Mouse (Mus musculus) intestine, embryonic 16.5 days (tissue): ENCODE results near the gene Olfr1107. TPM values are rescaled to one million over a fixed set of nuclear protein-coding genes. Genes with fewer than 3 reads are reported as not detected.

ENCODE experiments used
- ATAC-seq: fragments of 200-750 bp; cut with Nextera tagmentation; 2 replicates; pipeline ENCODE4 v1.8.0; 2017; ENCODE audit warnings: moderate TSS enrichment, moderate library complexity
- H3K27ac ChIP-seq: fragments of 300-500 bp; sonication (generic); 2 replicates; pipeline ENCODE4 v1.5.1; 2014; ENCODE audit warnings: mild to moderate bottlenecking, low read length
- H3K27me3 ChIP-seq: fragments of 300-500 bp; sonication (generic); replicated peaks from 2 replicates; pipeline ENCODE4 v1.6.1; 2014; ENCODE audit warnings: low read length, control low read depth, mixed read lengths; ENCODE audit not compliant: control insufficient read depth, insufficient read depth
- H3K36me3 ChIP-seq: fragments of 300-500 bp; sonication (generic); 2 replicates; pipeline ENCODE4 v1.6.1; 2014; ENCODE audit warnings: low read length, control low read depth; ENCODE audit not compliant: control insufficient read depth, insufficient read depth
- H3K4me1 ChIP-seq: fragments of 300-500 bp; sonication (generic); 2 replicates; pipeline ENCODE4 v1.6.1; 2014; ENCODE audit warnings: low read length, control low read depth, mixed read lengths; ENCODE audit not compliant: control insufficient read depth, insufficient read depth
- H3K4me2 ChIP-seq: fragments of 300-500 bp; sonication (generic); 2 replicates; pipeline ENCODE4 v1.6.1; 2014; ENCODE audit warnings: low read depth, low read length, control low read depth
- H3K4me3 ChIP-seq: fragments of 300-500 bp; sonication (generic); 2 replicates; pipeline ENCODE4 v1.5.1; 2014; ENCODE audit warnings: mild to moderate bottlenecking, low read length
- H3K9ac ChIP-seq: fragments of 300-500 bp; sonication (generic); 2 replicates; pipeline ENCODE4 v1.6.1; 2014; ENCODE audit warnings: low read depth, low read length
- H3K9me3 ChIP-seq: fragments of 300-500 bp; sonication (generic); 2 replicates; pipeline ENCODE4 v1.6.1; 2016; ENCODE audit warnings: low read length, control low read depth; ENCODE audit not compliant: control insufficient read depth
- WGBS: fragments of 180-500 bp; shearing (Covaris S2); extraction: QIAGEN DNeasy Blood & Tissue Kit; methylation state at CpG from one replicate; pipeline ENCODE4 v1.1.7; 2014; 5-methylcytosine and 5-hydroxymethylcytosine counted together
- polyA plus RNA-seq: library from polyadenylated mRNA; unstranded; fragments of >200 nt; fragmentation: Nextera tagmentation; extraction: Ambion mirVana; gene quantifications from 2 replicates; pipeline ENCODE4 v1.2.1, GENCODE M21; 2015

Gene Olfr1107
- polyA plus RNA-seq = not detected in 2 replicates

- Histone ChIP-seq H3K9me3 (no peaks in the 10 kb centered on the region), H3K4me1 (no peaks in the 10 kb centered on the region), H3K27me3 (no peaks in the 10 kb centered on the region), H3K4me3 (no peak within 1 kb of the TSS), H3K9ac (no peak within 1 kb of the TSS), H3K4me2 (no peak within 1 kb of the TSS), H3K27ac (no peak within 1 kb of the TSS), H3K36me3 (no peaks in the 10 kb centered on the region)
- ATAC-seq = no peak
- 92% methylated on average over 1 of the region's 1 CpGs for WGBS
Measured at GRCm38 (mm10) chr2:87075717-87076116, at the start of gene Olfr1107. Gene Olfr1107 (minus strand): TSS chr2:87075817.

GRCm38 (mm10) chr2:87114467-87114866, 38.9 kb upstream of the Olfr1107 start, which contains the start of gene Olfr259:
Gene Olfr259 (minus strand): TSS chr2:87114567.
- no peaks in the 10 kb centered on the region for H3K27me3 ChIP-seq

DNA sequence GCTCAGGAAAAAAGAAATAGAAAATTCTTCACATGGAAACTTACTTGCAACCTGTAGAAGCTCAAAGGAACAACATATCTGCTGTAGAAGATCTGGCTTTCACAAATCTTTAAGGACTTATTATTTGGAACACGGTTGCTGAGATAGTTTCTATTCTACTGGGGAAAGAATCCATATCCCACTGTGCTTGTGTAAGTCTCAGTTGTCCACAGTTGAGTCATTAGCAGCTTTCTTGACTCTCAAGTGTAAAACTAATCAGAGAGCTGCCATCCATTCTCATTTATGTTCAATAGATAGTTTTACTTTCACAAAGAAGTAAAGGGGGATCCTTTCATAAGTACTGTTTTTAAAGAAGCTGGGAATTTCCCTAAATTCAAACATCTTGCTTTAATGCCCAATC, 20.3 kb upstream of the Olfr1107 start, which contains the start of gene Olfr1109:
Gene Olfr1109 (minus strand): TSS at position 101 of the 400 bp plus-strand sequence.
- no peak within 1 kb of the TSS for H3K9ac ChIP-seq
- 65% methylated on average over 1 of the region's 1 CpGs for WGBS
- no peaks in the 10 kb centered on the region for H3K4me1 ChIP-seq
- no peak within 1 kb of the TSS for H3K4me3 ChIP-seq
- no peaks in the 10 kb centered on the region for H3K27me3 ChIP-seq
- no peak within 1 kb of the TSS for H3K4me2 ChIP-seq
- H3K27ac ChIP-seq = no peak within 1 kb of the TSS
- H3K36me3 ChIP-seq = no peaks in the 10 kb centered on the region
- no peaks in the 10 kb centered on the region for H3K9me3 ChIP-seq
- ATAC-seq = no peak

More at GRCm38 (mm10) chr2:87114467-87114866, 38.9 kb upstream of the Olfr1107 start, which contains the start of gene Olfr259:
- no peaks in the 10 kb centered on the region for H3K9me3 ChIP-seq
- H3K27ac ChIP-seq = no peak within 1 kb of the TSS
- no peaks in the 10 kb centered on the region for H3K36me3 ChIP-seq
- H3K4me2 ChIP-seq = no peak within 1 kb of the TSS
- ATAC-seq = no peak
- no peak within 1 kb of the TSS for H3K9ac ChIP-seq
- H3K4me3 ChIP-seq = no peak within 1 kb of the TSS
- no peaks in the 10 kb centered on the region for H3K4me1 ChIP-seq

DNA sequence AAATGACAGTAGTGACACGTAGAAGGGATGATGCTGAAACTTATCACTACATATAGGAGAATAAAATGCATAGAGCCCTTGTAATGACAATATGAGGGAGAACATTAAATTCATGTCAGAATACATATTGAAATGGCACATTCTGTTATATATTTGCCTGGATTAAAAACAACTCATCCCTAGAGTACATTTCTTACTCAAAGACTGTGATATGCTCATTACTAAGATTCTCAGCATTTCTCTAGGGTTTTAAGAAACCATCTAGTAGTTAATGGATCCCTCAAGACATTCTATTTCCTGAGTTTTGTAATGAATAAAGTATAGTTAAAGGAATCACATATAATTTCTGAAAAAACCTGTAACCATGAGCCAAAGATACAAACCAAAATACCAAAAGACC, 23.4 kb downstream of the Olfr1107 start, which contains the start of gene Olfr1106:
Gene Olfr1106 (minus strand): TSS at position 101 of the 400 bp plus-strand sequence.
- no peaks in the 10 kb centered on the region for H3K27me3 ChIP-seq
- no peak within 1 kb of the TSS for H3K4me2 ChIP-seq
- WGBS = 68% methylated on average over 1 of the region's 1 CpGs
- H3K9ac ChIP-seq = no peak within 1 kb of the TSS
- no peak within 1 kb of the TSS for H3K27ac ChIP-seq
- no peaks in the 10 kb centered on the region for H3K9me3 ChIP-seq
- no peaks in the 10 kb centered on the region for H3K4me1 ChIP-seq
- no peak for ATAC-seq
- no peaks in the 10 kb centered on the region for H3K36me3 ChIP-seq
- H3K4me3 ChIP-seq = no peak within 1 kb of the TSS

DNA sequence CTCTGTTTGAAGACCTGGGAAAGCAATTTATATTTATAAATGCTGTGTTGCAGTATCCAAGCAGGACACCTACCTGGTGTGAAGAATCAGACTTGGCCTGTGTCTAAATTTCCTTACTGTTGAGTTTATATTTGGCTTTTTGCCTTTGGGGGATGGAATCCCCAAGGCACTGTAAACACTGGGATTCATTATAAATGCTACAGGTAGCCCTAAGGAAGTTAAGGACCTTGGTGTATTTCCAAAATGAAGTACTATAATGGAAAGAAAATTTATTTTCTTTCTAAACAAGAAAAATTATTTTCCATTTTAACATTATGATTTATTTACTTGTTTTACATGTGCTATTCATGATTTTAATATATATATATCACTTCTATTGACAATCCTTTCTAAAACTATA, 39.2 kb downstream of the Olfr1107 start, which contains the start of gene Olfr1105:
Gene Olfr1105 (minus strand): TSS at position 101 of the 400 bp plus-strand sequence.
- Histone ChIP-seq H3K4me3 (no peak within 1 kb of the TSS), H3K9me3 (no peaks in the 10 kb centered on the region), H3K4me2 (no peak within 1 kb of the TSS), H3K27me3 (no peaks in the 10 kb centered on the region), H3K36me3 (no peaks in the 10 kb centered on the region), H3K9ac (no peak within 1 kb of the TSS), H3K27ac (no peak within 1 kb of the TSS), H3K4me1 (no peaks in the 10 kb centered on the region)
- no peak for ATAC-seq

- H3K36me3 ChIP-seq = no peaks in the 10 kb centered on the region
- no peak within 1 kb of the TSS for H3K4me2 ChIP-seq
- no peaks in the 10 kb centered on the region for H3K4me1 ChIP-seq
- H3K27me3 ChIP-seq = no peaks in the 10 kb centered on the region
- no peak within 1 kb of the TSS for H3K27ac ChIP-seq
- WGBS = 51% methylated on average over 1 of the region's 1 CpGs
- H3K4me3 ChIP-seq = no peak within 1 kb of the TSS
- no peak for ATAC-seq
- no peak within 1 kb of the TSS for H3K9ac ChIP-seq
- H3K9me3 ChIP-seq = no peaks in the 10 kb centered on the region
Measured at GRCm38 (mm10) chr2:87026980-87027379, 48.6 kb downstream of the Olfr1107 start, which contains the start of gene Olfr1104. Gene Olfr1104 (minus strand): TSS chr2:87027080.

Other genes starting within 250 kb of the Olfr1107 start
- not detected in 2 replicates for gene Olfr1095, start 224.1 kb downstream of the Olfr1107 start, polyA plus RNA-seq
- not detected in 2 replicates for gene Gm13723, start 201.0 kb downstream of the Olfr1107 start, polyA plus RNA-seq
- not detected in 2 replicates for gene Olfr1097, start 183.6 kb downstream of the Olfr1107 start, polyA plus RNA-seq
- not detected in 2 replicates for gene Olfr1098, start 151.3 kb downstream of the Olfr1107 start, polyA plus RNA-seq
- not detected in 2 replicates for gene Olfr1099, start 115.1 kb downstream of the Olfr1107 start, polyA plus RNA-seq
- not detected in 2 replicates for gene Olfr1100, start 95.9 kb downstream of the Olfr1107 start, polyA plus RNA-seq
- gene Olfr1101, start 84.6 kb downstream of the Olfr1107 start, polyA plus RNA-seq = not detected in 2 replicates
- gene Olfr1102, start 77.4 kb downstream of the Olfr1107 start, polyA plus RNA-seq = not detected in 2 replicates
- not detected in 2 replicates for gene Olfr1104, start 48.7 kb downstream of the Olfr1107 start, polyA plus RNA-seq
- gene Olfr1105, start 39.3 kb downstream of the Olfr1107 start, polyA plus RNA-seq = not detected in 2 replicates
- gene Olfr1106, start 23.5 kb downstream of the Olfr1107 start, polyA plus RNA-seq = not detected in 2 replicates
- not detected in 2 replicates for gene Olfr1109, start 20.2 kb upstream of the Olfr1107 start, polyA plus RNA-seq
- gene Olfr259, start 38.8 kb upstream of the Olfr1107 start, polyA plus RNA-seq = not detected in 2 replicates
- gene Olfr1110, start 64.5 kb upstream of the Olfr1107 start, polyA plus RNA-seq = not detected in 2 replicates
- gene Olfr1111, start 76.8 kb upstream of the Olfr1107 start, polyA plus RNA-seq = not detected in 2 replicates
- gene Olfr1112, start 112.0 kb upstream of the Olfr1107 start, polyA plus RNA-seq = not detected in 2 replicates
- gene Olfr1113, start 133.2 kb upstream of the Olfr1107 start, polyA plus RNA-seq = not detected in 2 replicates
- not detected in 2 replicates for gene Olfr1115, start 172.2 kb upstream of the Olfr1107 start, polyA plus RNA-seq
- not detected in 2 replicates for gene Olfr1116, start 191.7 kb upstream of the Olfr1107 start, polyA plus RNA-seq
- not detected in 2 replicates for gene Olfr1118, start 231.8 kb upstream of the Olfr1107 start, polyA plus RNA-seq